Mouse (Mus musculus): ENCODE results near the gene Casp1. TPM values are rescaled to one million over a fixed set of nuclear protein-coding genes. Genes with fewer than 3 reads are reported as not detected.

The Casp1 gene
- polyA plus RNA-seq, 1 experiment from 2014 or later: 1.6 TPM

DNA sequence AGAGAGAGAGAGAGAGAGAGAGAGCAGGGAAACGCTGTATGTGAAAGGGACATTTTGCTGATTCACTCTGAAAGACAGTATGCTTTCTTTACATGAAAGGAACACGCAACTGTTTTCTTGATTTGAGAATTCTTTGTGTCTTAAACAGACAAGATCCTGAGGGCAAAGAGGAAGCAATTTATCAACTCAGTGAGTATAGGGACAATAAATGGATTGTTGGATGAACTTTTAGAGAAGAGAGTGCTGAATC is 740 bp downstream of the Casp1 start:
- WGBS: 76% methylated on average over 2 of the region's 2 CpGs
- no peak for ATAC-seq (ENCODE audit: insufficient number of reproducible peaks, insufficient read depth, low FRiP score, low read depth)
- no peak overlapping the region for H3K4me3 ChIP-seq (ENCODE audit: low read depth, low read length)

DNA sequence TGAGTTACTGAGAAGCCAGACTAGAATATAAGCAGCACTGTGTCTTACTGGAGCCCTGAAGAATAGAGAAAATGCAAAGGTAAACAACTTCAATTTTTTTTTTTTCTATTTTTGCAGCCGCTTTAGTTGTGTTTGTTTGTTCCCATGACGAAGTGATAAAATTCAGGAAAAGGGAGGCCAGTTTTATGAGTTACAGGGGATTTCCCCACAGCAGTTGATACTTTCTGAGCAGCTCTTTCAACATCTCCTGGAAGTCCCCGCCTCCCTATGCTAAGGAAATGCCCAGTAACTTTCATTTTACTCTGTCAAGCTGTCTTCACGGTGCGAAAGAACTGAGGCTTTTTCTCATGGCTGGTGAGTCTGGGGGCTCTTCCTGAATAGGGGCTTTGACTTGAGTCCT is 10.2 kb downstream of the Casp1 start, which contains the start of gene Casp4:
Gene Casp4, plus strand, starts transcription at position 268 of the 400 bp plus-strand sequence.
- 58% methylated on average over 5 of the region's 5 CpGs for WGBS
- no peak within 1 kb of the TSS for H3K27ac ChIP-seq (ENCODE audit: low read length)
- no peak for ATAC-seq (ENCODE audit: insufficient number of reproducible peaks, insufficient read depth, low FRiP score, low read depth)
- H3K9ac ChIP-seq (replicated peaks; ENCODE audit: low read depth, low read length): no peak within 1 kb of the TSS
- H3K4me1 ChIP-seq (ENCODE audit: control insufficient read depth, insufficient read depth, low read length): no peaks in the 10 kb centered on the region
- no peak within 1 kb of the TSS for H3K4me2 ChIP-seq (replicated peaks; ENCODE audit: low read depth, low read length)
- no peaks in the 10 kb centered on the region for H3K9me3 ChIP-seq (ENCODE audit: control insufficient read depth, low read depth, low read length)
- no peak within 1 kb of the TSS for H3K4me3 ChIP-seq (ENCODE audit: low read depth, low read length)
- no peaks in the 10 kb centered on the region for H3K36me3 ChIP-seq (ENCODE audit: control insufficient read depth, insufficient read depth, low read length)
- no peaks in the 10 kb centered on the region for H3K27me3 ChIP-seq (ENCODE audit: control insufficient read depth, insufficient read depth, low read length)

More for the DNA sequence above, 740 bp downstream of the Casp1 start:
- H3K4me1 ChIP-seq (ENCODE audit: control insufficient read depth, insufficient read depth, low read length): no peaks in the 10 kb centered on the region
- H3K9me3 ChIP-seq (ENCODE audit: control insufficient read depth, low read depth, low read length): no peaks in the 10 kb centered on the region
- no peaks in the 10 kb centered on the region for H3K27me3 ChIP-seq (ENCODE audit: control insufficient read depth, insufficient read depth, low read length)
- H3K27ac ChIP-seq (ENCODE audit: low read length): no peak overlapping the region
- no peak overlapping the region for H3K4me2 ChIP-seq (replicated peaks; ENCODE audit: low read depth, low read length)
- H3K9ac ChIP-seq (replicated peaks; ENCODE audit: low read depth, low read length): no peak overlapping the region
- H3K36me3 ChIP-seq (ENCODE audit: control insufficient read depth, insufficient read depth, low read length): no peaks in the 10 kb centered on the region

GRCm38 (mm10) chr9:5310112-5310511 is 11.8 kb downstream of the Casp1 start:
- H3K9ac ChIP-seq (replicated peaks; ENCODE audit: low read depth, low read length): no peak overlapping the region
- no peak overlapping the region for H3K4me3 ChIP-seq (ENCODE audit: low read depth, low read length)
- no peak for ATAC-seq (ENCODE audit: insufficient number of reproducible peaks, insufficient read depth, low FRiP score, low read depth)
- no peak overlapping the region for H3K4me2 ChIP-seq (replicated peaks; ENCODE audit: low read depth, low read length)
- no peaks in the 10 kb centered on the region for H3K9me3 ChIP-seq (ENCODE audit: control insufficient read depth, low read depth, low read length)
- no peaks in the 10 kb centered on the region for H3K27me3 ChIP-seq (ENCODE audit: control insufficient read depth, insufficient read depth, low read length)
- H3K4me1 ChIP-seq (ENCODE audit: control insufficient read depth, insufficient read depth, low read length): no peaks in the 10 kb centered on the region
- H3K27ac ChIP-seq (ENCODE audit: low read length): no peak overlapping the region
- no peaks in the 10 kb centered on the region for H3K36me3 ChIP-seq (ENCODE audit: control insufficient read depth, insufficient read depth, low read length)

- H3K4me1 ChIP-seq (ENCODE audit: control insufficient read depth, insufficient read depth, low read length): no peaks in the 10 kb centered on the region
- no peaks in the 10 kb centered on the region for H3K9me3 ChIP-seq (ENCODE audit: control insufficient read depth, low read depth, low read length)
- no peak overlapping the region for H3K4me3 ChIP-seq (ENCODE audit: low read depth, low read length)
- 79% methylated on average over 4 of the region's 4 CpGs for WGBS
- no peak for ATAC-seq (ENCODE audit: insufficient number of reproducible peaks, insufficient read depth, low FRiP score, low read depth)
- H3K36me3 ChIP-seq (ENCODE audit: control insufficient read depth, insufficient read depth, low read length): no peaks in the 10 kb centered on the region
- no peaks in the 10 kb centered on the region for H3K27me3 ChIP-seq (ENCODE audit: control insufficient read depth, insufficient read depth, low read length)
- no peak overlapping the region for H3K9ac ChIP-seq (replicated peaks; ENCODE audit: low read depth, low read length)
- H3K27ac ChIP-seq (ENCODE audit: low read length): no peak overlapping the region
- no peak overlapping the region for H3K4me2 ChIP-seq (replicated peaks; ENCODE audit: low read depth, low read length)
These were observed 13.1 kb downstream of the Casp1 start for GRCm38 (mm10) chr9:5311435-5311834.

DNA sequence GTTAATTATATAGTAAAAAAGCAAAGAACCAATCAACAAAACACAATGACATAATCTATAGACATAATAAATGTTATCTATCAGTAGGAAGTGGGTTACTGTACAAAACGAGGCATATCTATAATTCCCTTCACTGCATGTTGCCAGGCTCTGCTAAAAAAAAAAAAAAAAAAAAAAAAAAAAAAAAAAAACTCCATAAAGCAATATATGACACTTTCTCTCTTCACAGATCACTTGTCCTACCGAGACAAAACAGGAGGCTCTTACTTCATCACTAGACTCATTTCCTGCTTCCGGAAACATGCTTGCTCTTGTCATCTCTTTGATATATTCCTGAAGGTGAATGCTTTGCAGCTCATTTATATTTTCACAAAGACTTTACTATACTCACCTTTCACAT is 29.9 kb downstream of the Casp1 start:
- Histone ChIP-seq H3K4me1 (ENCODE audit: control insufficient read depth, insufficient read depth, low read length) (no peaks in the 10 kb centered on the region), H3K4me3 (ENCODE audit: low read depth, low read length) (no peak overlapping the region), H3K9me3 (ENCODE audit: control insufficient read depth, low read depth, low read length) (no peaks in the 10 kb centered on the region), H3K27me3 (ENCODE audit: control insufficient read depth, insufficient read depth, low read length) (no peaks in the 10 kb centered on the region), H3K9ac (replicated peaks; ENCODE audit: low read depth, low read length) (no peak overlapping the region), H3K36me3 (ENCODE audit: control insufficient read depth, insufficient read depth, low read length) (no peaks in the 10 kb centered on the region), H3K27ac (ENCODE audit: low read length) (no peak overlapping the region), H3K4me2 (replicated peaks; ENCODE audit: low read depth, low read length) (no peak overlapping the region)
- no peak for ATAC-seq (ENCODE audit: insufficient number of reproducible peaks, insufficient read depth, low FRiP score, low read depth)
- 67% methylated on average over 3 of the region's 3 CpGs for WGBS

- H3K27ac ChIP-seq (ENCODE audit: low read length): no peak overlapping the region
These were observed 34.1 kb downstream of the Casp1 start for GRCm38 (mm10) chr9:5332441-5332840.

DNA sequence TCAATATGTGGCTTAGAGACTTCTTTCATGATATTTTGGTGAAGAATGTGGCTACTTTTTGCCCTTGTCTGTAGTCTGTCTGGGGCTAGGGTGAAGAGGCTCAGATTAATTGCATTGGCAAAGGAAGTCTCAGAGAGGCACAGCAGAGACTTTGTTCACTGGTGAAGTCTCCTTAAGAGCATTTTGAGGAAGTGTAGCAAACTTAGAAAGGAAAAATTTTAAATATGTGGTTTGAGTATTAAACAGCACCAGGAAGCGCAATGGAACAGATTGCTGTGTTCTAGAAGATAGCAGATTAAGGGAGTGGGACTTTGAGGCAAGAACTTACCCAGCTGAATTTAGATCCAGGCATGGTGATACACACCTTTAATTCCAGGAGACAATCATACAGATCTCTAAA is 35.1 kb downstream of the Casp1 start:
- no peak overlapping the region for H3K27ac ChIP-seq (ENCODE audit: low read length)
- no peak overlapping the region for H3K4me2 ChIP-seq (replicated peaks; ENCODE audit: low read depth, low read length)
- no peaks in the 10 kb centered on the region for H3K36me3 ChIP-seq (ENCODE audit: control insufficient read depth, insufficient read depth, low read length)
- H3K9ac ChIP-seq (replicated peaks; ENCODE audit: low read depth, low read length): no peak overlapping the region
- WGBS: 88% methylated on average over 1 of the region's 1 CpGs
- no peak for ATAC-seq (ENCODE audit: insufficient number of reproducible peaks, insufficient read depth, low FRiP score, low read depth)
- no peak overlapping the region for H3K4me3 ChIP-seq (ENCODE audit: low read depth, low read length)
- H3K27me3 ChIP-seq (ENCODE audit: control insufficient read depth, insufficient read depth, low read length): no peaks in the 10 kb centered on the region
- no peaks in the 10 kb centered on the region for H3K9me3 ChIP-seq (ENCODE audit: control insufficient read depth, low read depth, low read length)
- H3K4me1 ChIP-seq (ENCODE audit: control insufficient read depth, insufficient read depth, low read length): no peaks in the 10 kb centered on the region

More at GRCm38 (mm10) chr9:5332441-5332840, 34.1 kb downstream of the Casp1 start:
- no peaks in the 10 kb centered on the region for H3K9me3 ChIP-seq (ENCODE audit: control insufficient read depth, low read depth, low read length)
- H3K9ac ChIP-seq (replicated peaks; ENCODE audit: low read depth, low read length): no peak overlapping the region
- H3K27me3 ChIP-seq (ENCODE audit: control insufficient read depth, insufficient read depth, low read length): no peaks in the 10 kb centered on the region
- H3K4me1 ChIP-seq (ENCODE audit: control insufficient read depth, insufficient read depth, low read length): no peaks in the 10 kb centered on the region
- 0 out of 2 replicates have a peak, but pooled peaks have one; percentile 58 for ATAC-seq (ENCODE audit: insufficient number of reproducible peaks, insufficient read depth, low FRiP score, low read depth)
- H3K4me3 ChIP-seq (ENCODE audit: low read depth, low read length): no peak overlapping the region
- H3K36me3 ChIP-seq (ENCODE audit: control insufficient read depth, insufficient read depth, low read length): no peaks in the 10 kb centered on the region
- no peak overlapping the region for H3K4me2 ChIP-seq (replicated peaks; ENCODE audit: low read depth, low read length)

- Histone ChIP-seq H3K36me3 (ENCODE audit: control insufficient read depth, insufficient read depth, low read length) (no peaks in the 10 kb centered on the region), H3K9ac (replicated peaks; ENCODE audit: low read depth, low read length) (no peak overlapping the region), H3K27ac (ENCODE audit: low read length) (no peak overlapping the region), H3K4me1 (ENCODE audit: control insufficient read depth, insufficient read depth, low read length) (no peaks in the 10 kb centered on the region), H3K9me3 (ENCODE audit: control insufficient read depth, low read depth, low read length) (no peaks in the 10 kb centered on the region), H3K4me2 (replicated peaks; ENCODE audit: low read depth, low read length) (no peak overlapping the region), H3K27me3 (ENCODE audit: control insufficient read depth, insufficient read depth, low read length) (no peaks in the 10 kb centered on the region), H3K4me3 (ENCODE audit: low read depth, low read length) (no peak overlapping the region)
- no peak for ATAC-seq (ENCODE audit: insufficient number of reproducible peaks, insufficient read depth, low FRiP score, low read depth)
- 79% methylated on average over 1 of the region's 1 CpGs for WGBS
These were observed 44.8 kb downstream of the Casp1 start for GRCm38 (mm10) chr9:5343092-5343491.

- H3K4me2 ChIP-seq (replicated peaks; ENCODE audit: low read depth, low read length): no peak overlapping the region
- no peak for ATAC-seq (ENCODE audit: insufficient number of reproducible peaks, insufficient read depth, low FRiP score, low read depth)
- 86% methylated on average over 4 of the region's 4 CpGs for WGBS
- H3K9me3 ChIP-seq (ENCODE audit: control insufficient read depth, low read depth, low read length): no peaks in the 10 kb centered on the region
- no peak overlapping the region for H3K9ac ChIP-seq (replicated peaks; ENCODE audit: low read depth, low read length)
- H3K36me3 ChIP-seq (ENCODE audit: control insufficient read depth, insufficient read depth, low read length): no peaks in the 10 kb centered on the region
- H3K4me3 ChIP-seq (ENCODE audit: low read depth, low read length): no peak overlapping the region
- no peaks in the 10 kb centered on the region for H3K27me3 ChIP-seq (ENCODE audit: control insufficient read depth, insufficient read depth, low read length)
- H3K4me1 ChIP-seq (ENCODE audit: control insufficient read depth, insufficient read depth, low read length): no peaks in the 10 kb centered on the region
- no peak overlapping the region for H3K27ac ChIP-seq (ENCODE audit: low read length)
These were observed 45.8 kb downstream of the Casp1 start for GRCm38 (mm10) chr9:5344090-5344489.
